Mouse (Mus musculus) embryonic facial prominence, embryonic 11.5 days (tissue): ENCODE measurements around the gene Colgalt2. TPM values are rescaled to one million over a fixed set of nuclear protein-coding genes. Genes with fewer than 3 reads are reported as not detected.

ENCODE experiments used
- ATAC-seq: fragments of 200-750 bp; cut with Nextera tagmentation; replicated peaks from 2 replicates; pipeline ENCODE4 v1.8.0; 2017; ENCODE audit warnings: low read depth; ENCODE audit not compliant: insufficient number of reproducible peaks, low FRiP score, low TSS enrichment
- DNase-seq: peaks from one replicate; pipeline ENCODE4 v3.0.0-alpha.2; 2015; ENCODE audit warnings: low spot score
- H3K27ac ChIP-seq: fragments of 300-500 bp; sonication (generic); replicated peaks from 2 replicates; pipeline ENCODE4 v1.5.1; 2014; ENCODE audit warnings: mild to moderate bottlenecking, low read depth, low read length, control low read depth
- H3K27me3 ChIP-seq: fragments of 300-500 bp; sonication (generic); 2 replicates; pipeline ENCODE4 v1.6.1; 2014; ENCODE audit warnings: mild to moderate bottlenecking, low read length, moderate library complexity, mixed read lengths; ENCODE audit not compliant: control insufficient read depth, insufficient read depth
- H3K36me3 ChIP-seq: fragments of 300-500 bp; sonication (generic); replicated peaks from 2 replicates; pipeline ENCODE4 v1.6.1; 2014; ENCODE audit warnings: low read depth, mild to moderate bottlenecking, low read length, moderate library complexity, mixed read lengths; ENCODE audit not compliant: control insufficient read depth, insufficient read depth
- H3K4me1 ChIP-seq: fragments of 300-500 bp; sonication (generic); 2 replicates; pipeline ENCODE4 v1.6.1; 2014; ENCODE audit warnings: low read length, mixed read lengths; ENCODE audit not compliant: control insufficient read depth, insufficient read depth
- H3K4me2 ChIP-seq: fragments of 300-500 bp; sonication (generic); 2 replicates; pipeline ENCODE4 v1.6.1; 2014; ENCODE audit warnings: low read depth, mild to moderate bottlenecking, control low read depth, low read length, moderate library complexity
- H3K4me3 ChIP-seq: fragments of 300-500 bp; sonication (generic); 2 replicates; pipeline ENCODE4 v1.5.1; 2014; ENCODE audit warnings: low read depth, low read length, control low read depth
- H3K9ac ChIP-seq: fragments of 300-500 bp; sonication (generic); replicated peaks from 2 replicates; pipeline ENCODE4 v1.6.1; 2014; ENCODE audit warnings: mild to moderate bottlenecking, control low read depth, low read length
- H3K9me3 ChIP-seq: fragments of 300-500 bp; sonication (generic); replicated peaks from 2 replicates; pipeline ENCODE4 v1.6.1; 2016; ENCODE audit warnings: mild to moderate bottlenecking, low read length, inconsistent platforms, mixed read lengths; ENCODE audit not compliant: control insufficient read depth
- WGBS: fragments of 180-500 bp; shearing (Covaris S2); extraction: QIAGEN DNeasy Blood & Tissue Kit; methylation state at CpG from one replicate; pipeline ENCODE4 v1.1.7; 2014; 5-methylcytosine and 5-hydroxymethylcytosine counted together
- polyA plus RNA-seq: library from polyadenylated mRNA; unstranded; fragments of >200 nt; fragmentation: Nextera tagmentation; extraction: Ambion mirVana; gene quantifications from 2 replicates; pipeline ENCODE4 v1.2.1, GENCODE M21; 2014

Gene Colgalt2
- polyA plus RNA-seq, 1 experiment from 2014 or later, result 2.7 TPM

GRCm38 (mm10) chr1:152520798-152521575 lies 121.4 kb downstream of the Colgalt2 start:
- H3K4me3 ChIP-seq, result no peak overlapping the region
- no peak overlapping the region for H3K27ac ChIP-seq
- WGBS, result 71% methylated on average over 16 of the region's 16 CpGs
- H3K27me3 ChIP-seq, result no peaks in the 10 kb centered on the region
- no peaks in the 10 kb centered on the region for H3K9me3 ChIP-seq
- H3K4me1 ChIP-seq, result no peaks in the 10 kb centered on the region
- no peak for ATAC-seq
- no peak overlapping the region for H3K9ac ChIP-seq
- H3K36me3 ChIP-seq, result no peaks in the 10 kb centered on the region
- DNase-seq, result peak; percentile 79
- H3K4me2 ChIP-seq, result no peak overlapping the region

- no peak overlapping the region for H3K4me2 ChIP-seq
- no peaks in the 10 kb centered on the region for H3K36me3 ChIP-seq
- H3K27me3 ChIP-seq, result no peaks in the 10 kb centered on the region
- H3K4me3 ChIP-seq, result no peak overlapping the region
- H3K9me3 ChIP-seq, result no peaks in the 10 kb centered on the region
- WGBS, result 88% methylated on average over 3 of the region's 3 CpGs
- no peak overlapping the region for H3K27ac ChIP-seq
- ATAC-seq (no peak), DNase-seq (no peak)
- H3K9ac ChIP-seq, result no peak overlapping the region
- H3K4me1 ChIP-seq, result no peaks in the 10 kb centered on the region
Observed at GRCm38 (mm10) chr1:152522226-152522625, 122.6 kb downstream of the Colgalt2 start.

DNA sequence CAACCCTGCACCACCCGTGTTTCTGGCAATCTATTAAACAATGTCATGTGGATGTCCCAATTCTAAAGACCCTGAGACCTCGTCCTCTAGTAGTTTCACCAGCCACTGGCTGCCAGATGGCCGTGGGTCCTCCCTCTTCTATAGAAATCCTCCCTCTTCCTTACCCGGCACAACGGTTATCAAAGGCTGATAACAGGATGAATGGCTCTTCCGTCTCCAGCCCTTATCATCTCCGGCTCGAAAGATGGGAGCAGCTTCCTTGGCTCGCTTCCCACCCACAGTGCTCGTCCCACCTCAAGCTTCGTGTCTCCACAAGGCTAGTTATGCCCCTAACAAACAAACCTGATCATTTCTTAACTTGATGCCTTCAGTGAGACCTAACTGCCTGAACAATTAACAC lies 123.7 kb downstream of the Colgalt2 start:
- Histone ChIP-seq H3K36me3 (no peaks in the 10 kb centered on the region), H3K4me3 (no peak overlapping the region), H3K9ac (no peak overlapping the region), H3K4me2 (no peak overlapping the region), H3K27me3 (no peaks in the 10 kb centered on the region), H3K4me1 (no peaks in the 10 kb centered on the region), H3K27ac (no peak overlapping the region), H3K9me3 (no peaks in the 10 kb centered on the region)
- ATAC-seq, result no peak
- 84% methylated on average over 11 of the region's 11 CpGs for WGBS
- DNase-seq, result no peak

DNA sequence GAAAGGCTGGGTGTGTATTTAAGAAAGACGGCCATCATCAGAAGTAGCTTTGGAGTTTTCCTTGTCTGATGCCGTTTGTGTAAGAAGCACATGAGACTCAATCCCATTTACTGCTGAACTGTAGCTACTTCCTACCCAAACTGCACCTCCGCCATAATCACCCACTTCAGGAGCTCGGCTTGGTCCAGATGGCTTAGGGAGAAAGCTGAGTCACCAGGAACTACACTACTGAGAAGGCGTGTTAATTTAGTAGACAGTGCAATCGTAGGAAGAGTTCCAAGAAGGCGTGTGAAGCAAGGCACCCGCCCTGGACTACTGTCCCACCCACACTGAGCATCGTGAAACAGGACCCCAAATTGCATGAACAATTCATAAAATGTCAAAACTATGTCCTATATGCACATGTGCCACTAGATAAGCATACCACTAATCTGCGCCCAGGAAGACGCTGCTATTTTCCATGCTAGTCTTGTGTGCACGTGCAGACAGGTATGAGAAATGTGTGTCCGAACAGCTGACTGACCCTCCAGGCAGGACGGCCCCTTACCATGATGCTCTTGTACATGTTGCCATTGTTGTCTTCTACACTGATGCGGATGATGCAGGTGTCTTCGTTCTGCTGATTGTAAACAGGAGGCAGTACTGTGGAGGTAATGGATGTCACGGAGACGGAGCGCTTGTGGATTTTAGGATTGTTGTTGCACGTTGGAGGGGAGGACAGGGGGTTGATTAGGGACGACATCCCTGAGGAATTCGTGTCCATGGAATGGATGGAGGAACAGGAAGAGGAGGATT lies 124.7 kb downstream of the Colgalt2 start:
- Histone ChIP-seq H3K4me3 (no peak overlapping the region), H3K27ac (no peak overlapping the region), H3K4me1 (no peaks in the 10 kb centered on the region), H3K9ac (no peak overlapping the region), H3K36me3 (no peaks in the 10 kb centered on the region), H3K9me3 (no peaks in the 10 kb centered on the region), H3K4me2 (no peak overlapping the region), H3K27me3 (no peaks in the 10 kb centered on the region)
- no peak for DNase-seq
- ATAC-seq, result 0 out of 2 replicates have a peak, but pooled peaks have one; percentile 22
- WGBS, result 88% methylated on average over 22 of the region's 22 CpGs

- Histone ChIP-seq H3K36me3 (no peaks in the 10 kb centered on the region), H3K4me3 (no peak overlapping the region), H3K9me3 (no peaks in the 10 kb centered on the region), H3K27ac (no peak overlapping the region), H3K4me1 (no peaks in the 10 kb centered on the region), H3K9ac (no peak overlapping the region), H3K27me3 (no peaks in the 10 kb centered on the region), H3K4me2 (no peak overlapping the region)
- 31% methylated on average over 6 of the region's 6 CpGs for WGBS
- ATAC-seq, result 0 out of 2 replicates have a peak, but pooled peaks have one; percentile 48
- DNase-seq, result peak; percentile 86
Observed at GRCm38 (mm10) chr1:152524987-152525648, 125.5 kb downstream of the Colgalt2 start.

DNA sequence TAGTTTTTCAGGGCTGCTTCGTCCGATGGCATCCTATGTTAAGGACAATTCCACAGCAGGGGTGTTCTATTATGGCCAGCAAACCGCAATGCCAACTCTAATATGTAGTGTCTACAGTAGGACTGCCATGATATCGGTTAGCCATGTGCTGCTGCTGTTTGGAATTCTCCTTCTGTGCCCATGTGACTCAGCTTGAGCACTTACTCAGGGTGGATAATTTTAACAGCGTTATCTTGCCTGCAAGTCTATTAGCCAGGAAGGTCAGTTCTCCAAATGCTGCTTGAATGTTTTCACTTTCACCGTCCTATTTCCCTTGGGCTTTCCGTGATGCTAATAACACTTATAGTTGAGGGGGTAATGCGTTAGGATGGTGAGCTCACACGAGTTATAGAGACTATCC lies 126.5 kb downstream of the Colgalt2 start:
- Histone ChIP-seq H3K4me2 (no peak overlapping the region), H3K36me3 (no peaks in the 10 kb centered on the region), H3K4me1 (no peaks in the 10 kb centered on the region), H3K9me3 (no peaks in the 10 kb centered on the region), H3K27ac (no peak overlapping the region), H3K27me3 (no peaks in the 10 kb centered on the region), H3K4me3 (no peak overlapping the region), H3K9ac (no peak overlapping the region)
- DNase-seq (no peak), ATAC-seq (no peak)
- 82% methylated on average over 9 of the region's 9 CpGs for WGBS

DNA sequence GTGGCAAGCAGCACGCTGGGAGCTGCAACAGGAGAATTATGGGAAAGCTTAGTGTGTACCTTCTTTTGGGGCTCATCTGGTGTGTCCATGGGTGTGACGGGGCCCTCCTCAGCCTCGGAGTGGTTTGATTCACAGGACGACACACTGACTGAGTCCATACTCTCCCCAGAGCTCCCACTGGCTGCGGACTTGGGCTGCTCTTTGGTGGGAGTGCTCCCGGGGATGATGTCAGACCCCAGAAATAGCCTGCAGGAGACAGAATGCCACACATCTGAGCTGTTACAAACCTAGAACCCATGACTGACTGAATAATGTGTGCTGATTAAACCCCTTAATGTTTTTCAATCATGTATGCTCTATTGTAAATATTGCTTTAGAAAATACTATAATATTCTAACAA lies 128.6 kb downstream of the Colgalt2 start:
- ATAC-seq, result no peak
- no peaks in the 10 kb centered on the region for H3K36me3 ChIP-seq
- 85% methylated on average over 6 of the region's 6 CpGs for WGBS
- no peaks in the 10 kb centered on the region for H3K9me3 ChIP-seq
- no peak overlapping the region for H3K4me3 ChIP-seq
- no peaks in the 10 kb centered on the region for H3K27me3 ChIP-seq
- no peaks in the 10 kb centered on the region for H3K4me1 ChIP-seq
- no peak for DNase-seq
- no peak overlapping the region for H3K27ac ChIP-seq
- no peak overlapping the region for H3K4me2 ChIP-seq
- no peak overlapping the region for H3K9ac ChIP-seq
